Mouse (Mus musculus) G1E (cell line): ENCODE results near the gene Cop1.

Experiments used
- CTCF ChIP-seq: IDR thresholded peaks from 2 replicates; pipeline ENCODE4 v1.5.1; 2012; ENCODE audit warnings: low read depth, low read length, inconsistent platforms, mixed read lengths
- GATA1 ChIP-seq: IDR thresholded peaks from 2 replicates; pipeline ENCODE4 v1.6.1; 2012; ENCODE audit warnings: borderline replicate concordance, low read length, inconsistent platforms, mixed read lengths

- TF ChIP-seq CTCF (no peak), GATA1 (no peak)
These were observed 1.3 kb downstream of the Cop1 start for GRCm38 (mm10) chr1:159233426-159233825.
